Mouse (Mus musculus): ENCODE results near the gene Shbg.
"Not testable (repeated sequence)": the region's sequence is repeated elsewhere in the genome, so short reads cannot be mapped to it uniquely, and the experiment has no call there.

The Shbg gene

DNA sequence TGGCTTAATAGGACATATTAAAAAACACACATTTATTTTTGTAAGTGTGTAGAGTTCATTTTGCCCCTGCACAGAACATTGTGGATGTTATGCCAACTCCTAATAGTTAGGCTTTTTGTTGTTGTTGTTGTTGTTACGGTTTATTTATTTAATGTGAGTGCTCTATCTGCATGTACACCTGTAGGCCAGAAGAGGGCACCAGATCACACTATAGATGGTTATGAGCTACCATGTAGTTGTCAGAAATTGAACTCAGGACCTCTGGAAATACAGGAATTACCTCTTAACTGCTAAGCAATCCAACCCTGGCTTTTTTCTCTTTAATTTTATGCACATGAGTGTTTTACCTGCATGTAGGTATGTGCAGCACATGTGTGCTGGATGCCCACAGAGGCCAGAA lies 12.1 kb upstream of the Shbg start:
- no peak for DNase-seq (ENCODE audit: low spot score)

GRCm38 (mm10) chr11:69628286-69628685 lies 10.6 kb upstream of the Shbg start:
- peak; percentile 69 for DNase-seq (ENCODE audit: low spot score)

DNA sequence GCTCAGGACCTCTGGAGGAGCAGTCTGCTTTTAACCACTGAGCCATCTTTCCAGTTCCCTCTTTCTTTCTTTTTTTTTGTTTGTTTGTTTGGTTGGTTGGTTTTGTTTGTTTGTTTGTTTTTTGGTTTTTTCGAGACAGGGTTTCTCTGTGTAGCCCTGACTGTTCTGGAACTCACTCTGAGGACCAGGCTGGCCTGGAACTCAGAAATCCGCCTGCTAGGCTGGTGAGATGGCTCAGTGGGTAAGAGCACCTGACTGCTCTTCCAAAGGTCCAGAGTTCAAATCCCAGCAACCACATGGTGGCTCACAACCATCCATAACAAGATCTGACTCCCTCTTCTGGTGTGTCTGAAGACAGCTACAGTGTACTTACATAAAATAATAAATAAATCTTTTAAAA lies 6.6 kb upstream of the Shbg start:
- DNase-seq (ENCODE audit: low spot score), result not testable (repeated sequence)

GRCm38 (mm10) chr11:69623006-69623405 lies 5.3 kb upstream of the Shbg start:
- DNase-seq (ENCODE audit: low spot score), result no peak

DNA sequence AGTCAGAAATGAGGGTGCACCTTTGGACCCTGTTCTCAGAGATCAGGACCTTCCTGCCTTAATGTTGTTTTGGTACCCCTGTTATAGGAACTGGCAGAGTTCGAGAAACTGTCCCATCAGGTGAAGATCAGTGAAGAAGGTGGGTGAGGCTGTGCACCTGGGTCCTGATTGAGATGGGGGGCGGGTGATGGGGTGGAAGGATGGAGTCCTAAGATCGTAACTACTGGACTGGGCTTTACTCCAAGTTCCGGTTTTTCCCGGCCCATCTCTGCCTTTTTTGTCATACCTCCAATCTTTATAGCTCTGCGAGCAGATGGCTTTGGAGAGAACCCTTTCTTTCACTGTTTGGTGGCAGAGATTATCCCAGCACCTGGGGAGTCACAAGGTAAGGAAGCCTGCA lies 4.7 kb upstream of the Shbg start:
- no peak for DNase-seq (ENCODE audit: low spot score)

DNA sequence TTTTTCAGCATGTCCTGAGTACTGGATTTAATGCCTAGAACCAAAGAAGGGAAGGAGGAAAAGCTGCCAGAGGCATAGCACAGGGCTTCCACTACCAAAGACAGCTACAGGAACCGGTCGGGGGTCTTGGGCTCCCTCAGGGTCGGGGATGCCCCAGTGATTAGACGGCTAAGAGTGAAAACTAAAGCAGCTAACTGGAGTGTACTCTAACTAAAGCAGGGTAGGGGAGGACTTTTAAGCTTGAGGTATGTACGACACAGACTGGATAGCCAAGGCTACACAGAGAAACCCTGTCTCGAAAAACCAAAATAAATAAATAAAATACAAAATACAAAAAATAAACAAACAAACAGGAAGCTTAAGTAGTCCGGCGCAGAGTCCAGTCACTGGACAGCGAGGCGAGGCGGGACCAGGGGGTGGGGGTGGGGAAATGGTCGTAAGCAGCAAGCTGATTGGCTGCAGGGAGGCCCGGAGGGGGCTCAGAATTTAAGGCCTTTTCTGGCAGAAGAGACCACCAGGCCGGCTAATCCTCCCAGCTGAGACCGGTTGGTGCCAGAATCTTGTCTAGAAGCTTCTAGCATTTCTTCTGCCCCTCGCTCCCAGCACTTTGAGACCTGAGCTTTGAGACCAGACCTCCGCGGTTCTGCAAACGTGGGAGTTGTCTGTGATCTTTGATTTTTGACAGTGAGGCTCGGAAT lies 4.0 kb upstream of the Shbg start, which contains the start of gene Sat2:
Gene Sat2, plus strand, starts transcription at position 454 of the 698 bp plus-strand sequence.
- DNase-seq (ENCODE audit: low spot score), result no peak

DNA sequence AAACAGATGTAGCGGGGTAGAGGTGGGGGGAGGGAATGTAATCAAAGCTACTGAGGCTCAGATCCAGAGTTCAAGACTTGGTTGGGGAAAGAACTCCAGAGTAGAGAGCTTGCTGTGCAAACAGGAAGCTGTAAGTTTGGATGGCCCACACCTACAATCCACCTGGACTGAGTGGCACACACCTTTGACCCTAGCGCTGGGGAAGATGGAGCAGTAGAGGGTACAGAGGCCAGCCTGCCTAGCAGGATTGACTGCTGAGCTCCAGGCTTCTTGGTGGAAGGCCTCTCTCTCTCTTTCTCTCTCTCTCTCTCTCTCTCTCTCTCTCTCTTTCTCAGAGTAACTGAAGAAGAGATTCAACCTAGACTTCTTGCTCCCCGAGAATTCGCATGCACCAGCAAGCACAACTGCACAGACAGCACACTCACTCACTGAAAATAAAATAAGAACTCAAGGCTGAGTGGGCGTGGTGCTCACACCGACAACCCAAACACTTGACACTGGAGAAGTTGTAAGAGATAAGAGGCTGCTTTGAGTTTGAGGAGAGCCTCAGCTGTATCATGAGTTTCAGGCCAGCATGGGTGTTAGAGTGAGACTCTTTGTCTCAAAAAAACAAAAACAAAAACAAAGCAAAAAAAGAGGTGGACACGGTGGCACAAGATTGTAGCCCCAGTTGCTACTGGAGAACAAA lies 2.8 kb upstream of the Shbg start:
- no peak for DNase-seq (ENCODE audit: low spot score)

DNA sequence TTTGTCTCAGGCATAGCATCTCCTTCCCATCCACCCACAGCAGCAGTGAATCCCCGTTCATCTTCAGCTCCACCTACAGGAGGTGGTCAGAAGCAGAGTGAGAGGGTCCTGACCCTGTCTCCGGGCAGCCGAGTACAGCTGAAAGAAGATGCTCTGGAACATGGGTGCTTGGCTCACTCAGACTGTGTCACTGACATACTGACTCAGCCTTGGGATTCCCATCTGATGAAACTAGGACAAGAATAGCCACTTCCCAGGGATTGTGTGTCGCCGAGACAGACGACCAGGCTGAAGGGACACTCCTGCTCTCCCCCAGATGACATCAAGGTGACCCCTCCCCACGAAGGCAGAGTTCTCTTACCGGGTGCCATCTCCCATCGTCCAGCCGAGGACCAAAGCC lies 924 bp downstream of the Shbg start:
- DNase-seq (ENCODE audit: low spot score), result no peak

DNA sequence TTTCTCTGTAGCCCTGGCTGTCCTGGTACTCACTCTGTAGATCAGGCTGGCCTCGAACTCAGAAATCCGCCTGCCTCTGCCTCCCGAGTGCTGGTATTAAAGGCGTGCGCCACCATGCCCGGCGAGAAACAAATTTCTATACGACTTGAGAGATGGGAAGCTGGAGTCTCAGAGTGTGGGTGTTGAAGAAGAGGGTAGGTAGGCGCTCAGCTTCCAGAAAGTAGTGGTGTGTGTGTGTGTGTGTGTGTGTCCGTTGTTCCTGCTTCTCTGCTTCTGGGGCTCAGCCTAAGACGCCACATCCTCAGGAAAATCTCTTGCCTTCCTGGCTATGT lies 3.5 kb downstream of the Shbg start:
- DNase-seq (ENCODE audit: low spot score), result not testable (repeated sequence)

GRCm38 (mm10) chr11:69613553-69614256 lies 4.0 kb downstream of the Shbg start:
- DNase-seq (ENCODE audit: low spot score), result peak; percentile 92

- DNase-seq (ENCODE audit: low spot score), result no peak
Observed at GRCm38 (mm10) chr11:69610899-69611298, 6.8 kb downstream of the Shbg start.

- DNase-seq (ENCODE audit: low spot score), result no peak
Observed at GRCm38 (mm10) chr11:69609416-69609815, 8.3 kb downstream of the Shbg start.

GRCm38 (mm10) chr11:69608525-69608924 lies 9.2 kb downstream of the Shbg start:
- DNase-seq (ENCODE audit: low spot score), result no peak

DNA sequence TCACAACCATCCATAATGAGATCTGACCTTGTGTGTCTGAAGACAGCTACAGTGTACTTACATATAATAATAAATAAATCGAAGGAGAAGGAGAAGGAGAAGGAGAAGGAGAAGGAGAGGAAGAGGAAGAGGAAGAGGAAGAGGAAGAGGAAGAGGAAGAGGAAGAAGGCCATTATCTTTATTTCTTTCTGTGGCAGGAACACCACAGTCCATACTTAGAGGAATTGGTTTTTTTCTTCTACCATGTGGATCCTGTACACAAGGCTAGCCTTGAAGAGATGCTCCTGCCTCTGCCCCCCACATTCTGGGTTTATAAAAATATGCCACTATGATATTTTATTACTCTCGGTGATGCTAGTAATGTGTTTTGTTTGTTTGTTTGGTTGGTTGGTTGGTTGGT lies 10.9 kb downstream of the Shbg start:
- DNase-seq (ENCODE audit: low spot score), result no peak

- no peak for DNase-seq (ENCODE audit: low spot score)
Observed at GRCm38 (mm10) chr11:69606491-69606795, 11.3 kb downstream of the Shbg start.

DNA sequence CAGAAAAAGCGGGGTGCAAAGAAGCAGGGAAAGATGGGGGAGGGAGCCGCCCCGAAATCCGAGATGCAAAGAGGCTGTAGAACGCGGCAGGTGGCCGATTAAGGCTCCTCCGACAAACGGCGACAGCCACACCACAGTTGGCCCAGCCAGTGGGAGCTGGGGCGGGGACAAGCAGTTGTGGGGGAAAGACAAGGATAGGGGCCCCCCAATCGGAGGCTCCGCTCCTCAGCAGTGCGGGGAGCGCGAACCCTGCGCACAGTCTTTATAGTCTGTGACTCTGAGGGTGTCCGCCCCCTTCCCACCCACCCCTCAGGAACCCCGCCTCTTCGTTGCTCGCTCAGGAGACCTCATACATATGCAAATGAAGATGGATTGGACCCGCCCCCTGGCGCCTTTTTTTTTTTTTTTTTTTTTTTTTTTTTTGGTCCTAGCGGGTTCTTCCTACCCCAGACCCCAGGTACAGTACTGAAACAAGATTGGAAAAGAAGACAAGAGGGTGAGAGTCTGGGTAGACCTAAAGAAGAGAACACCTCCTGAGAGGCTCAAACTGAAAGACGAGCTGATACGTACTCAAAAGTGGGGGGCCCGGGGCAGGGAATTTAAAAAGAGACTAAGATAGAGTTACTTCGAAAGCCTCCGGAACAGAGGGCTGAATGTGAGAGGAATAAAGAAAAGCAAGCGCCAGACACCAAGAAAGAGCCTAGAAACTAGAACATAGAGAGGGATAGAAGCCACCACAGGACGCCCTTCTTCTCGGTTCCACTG lies 11.8 kb downstream of the Shbg start, which contains the start of gene Atp1b2:
Gene Atp1b2, minus strand, starts transcription at position 217 of the 765 bp plus-strand sequence.
- DNase-seq (ENCODE audit: low spot score), result peak; percentile 72

DNA sequence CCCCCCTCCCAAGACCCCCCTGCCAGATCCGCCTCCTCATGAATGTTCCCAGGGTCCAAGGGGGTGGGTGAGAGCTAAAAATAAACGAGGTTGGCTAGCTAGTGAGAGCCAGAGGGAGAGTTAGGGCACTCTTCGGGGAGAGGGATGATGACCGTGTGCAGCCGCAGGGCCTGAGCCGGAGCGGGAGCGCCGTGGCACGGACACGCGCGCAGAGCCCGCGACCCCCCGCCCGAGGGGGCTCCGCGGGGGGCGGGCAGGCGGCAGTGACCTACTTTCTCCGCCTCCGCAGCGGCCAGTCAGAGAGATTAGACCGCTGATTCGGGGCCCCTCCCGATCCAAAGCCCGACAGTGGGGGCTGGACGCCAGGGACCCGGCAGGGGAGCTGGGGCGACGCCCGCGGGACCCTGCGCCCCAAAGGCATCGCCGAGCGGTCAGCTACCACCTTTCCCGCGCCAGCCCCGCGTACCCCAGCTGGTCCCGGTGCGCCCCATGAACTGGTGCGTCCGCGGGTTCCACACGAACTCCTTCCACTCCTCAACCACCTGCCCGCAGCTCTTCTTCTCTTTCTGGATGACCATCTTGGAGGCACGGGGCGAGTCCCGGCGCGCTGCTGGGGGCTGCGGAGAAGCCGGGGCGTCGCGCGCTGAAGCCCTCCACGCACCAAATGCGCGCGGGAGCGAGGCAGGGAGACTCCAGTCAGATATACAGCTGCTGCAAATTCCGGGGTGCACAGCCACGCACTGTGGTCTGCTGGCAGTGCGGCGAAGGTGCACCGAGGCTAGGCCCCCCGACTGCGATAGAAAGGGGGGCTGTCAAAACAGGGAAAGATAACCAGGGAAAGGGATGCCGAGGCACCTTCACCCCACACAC lies 12.7 kb downstream of the Shbg start:
- DNase-seq (ENCODE audit: low spot score), result no peak

DNA sequence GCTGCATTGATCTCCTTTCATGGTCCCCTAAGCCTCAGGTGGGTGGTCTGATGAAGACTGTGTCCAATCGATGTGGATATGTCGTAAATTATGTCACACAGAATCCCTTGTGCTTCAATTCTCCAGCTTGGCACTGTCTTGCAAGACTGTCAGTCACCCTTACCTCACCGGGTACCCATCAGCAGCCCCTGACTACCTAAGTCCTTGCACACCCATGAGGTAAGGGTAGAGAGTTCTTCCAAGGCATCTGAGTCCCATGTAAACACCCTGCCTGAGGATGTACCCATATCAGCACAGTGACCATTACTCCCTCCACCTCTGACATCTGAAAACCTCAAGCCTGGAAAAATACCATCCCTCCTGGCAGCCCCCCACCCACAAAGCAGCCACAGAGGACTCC lies 13.4 kb downstream of the Shbg start:
- no peak for DNase-seq (ENCODE audit: low spot score)

GRCm38 (mm10) chr11:69603516-69603915 lies 14.2 kb downstream of the Shbg start:
- DNase-seq (ENCODE audit: low spot score), result no peak

GRCm38 (mm10) chr11:69601768-69602167 lies 15.9 kb downstream of the Shbg start:
- no peak for DNase-seq (ENCODE audit: low spot score)

DNA sequence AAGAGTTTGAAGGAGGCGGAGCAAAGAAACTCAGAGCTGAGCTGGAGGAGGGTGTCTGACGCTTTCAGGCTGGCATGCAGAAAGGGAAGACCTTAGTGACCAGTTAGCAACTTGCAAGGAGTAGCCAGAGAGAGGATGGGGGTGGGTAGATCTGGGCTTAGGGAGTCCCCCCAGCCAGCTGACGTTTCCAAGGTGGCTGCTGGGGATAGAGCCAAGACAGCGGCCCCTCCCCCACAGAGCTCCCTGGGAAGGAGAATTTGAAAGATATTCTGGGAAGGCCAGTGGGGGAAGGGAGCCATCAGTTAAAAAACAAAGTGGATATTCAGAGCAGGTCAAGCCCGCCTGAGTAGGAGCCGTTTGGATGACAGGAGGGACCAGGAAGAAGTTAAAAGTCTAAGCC lies 17.6 kb downstream of the Shbg start:
- DNase-seq (ENCODE audit: low spot score), result peak; percentile 74

- no peak for DNase-seq (ENCODE audit: low spot score)
Observed at GRCm38 (mm10) chr11:69599436-69599835, 18.3 kb downstream of the Shbg start.

Data from ovary, postnatal 14 days (tissue).